Mouse (Mus musculus): ENCODE measurements at regions not wholly inside any gene's neighbourhood (a gene's known extent, or its start where the extent isn't known, plus 50 kb on each side); places are given as distances from the start of the nearest gene placed in this dataset.
A peak's percentile ranks its signal among the peaks of the same experiment; 100 is the strongest.

DNA sequence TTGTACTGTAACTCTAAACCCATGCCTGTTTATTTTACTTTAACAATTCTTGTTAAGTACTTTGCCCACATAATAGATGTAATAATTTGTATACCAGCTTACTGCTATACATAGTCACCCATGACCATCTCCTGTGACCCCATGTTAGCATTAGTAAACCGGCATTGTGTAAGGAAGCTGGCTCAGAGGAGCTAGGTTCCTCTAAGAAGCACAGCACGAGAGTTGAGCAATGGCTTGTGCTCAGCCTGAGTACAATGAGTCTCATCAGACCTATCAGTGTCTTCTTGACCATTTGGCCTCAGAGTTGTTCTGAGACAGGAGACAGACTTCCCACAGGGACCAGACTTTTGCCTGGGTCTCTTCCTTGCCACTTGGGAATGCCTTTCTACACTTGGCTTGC, 279.6 kb downstream of the Maf start:
- Histone ChIP-seq H3K27ac (ENCODE audit: low read depth, low read length) (no peak overlapping the region), H3K4me3 (ENCODE audit: low read depth, low read length) (no peak overlapping the region), H3K27me3 (replicated peaks; ENCODE audit: control insufficient read depth, insufficient read depth, low read length) (no peaks in the 10 kb centered on the region), H3K4me2 (replicated peaks; ENCODE audit: low read depth) (no peak overlapping the region), H3K36me3 (ENCODE audit: control insufficient read depth, insufficient read depth) (no peaks in the 10 kb centered on the region), H3K4me1 (replicated peaks; ENCODE audit: control insufficient read depth, insufficient read depth, low read length) (no peaks in the 10 kb centered on the region; the same call in 1 of the 2 replicates), H3K9ac (ENCODE audit: low read depth, low read length) (no peak overlapping the region), H3K9me3 (ENCODE audit: control insufficient read depth) (no peaks in the 10 kb centered on the region)
- ATAC-seq = no peak
- TF ChIP-seq CTCF (IDR thresholded peaks at IDR 0.05; ENCODE audit: low read depth) = no peak
- 67% methylated on average over 2 of the region's 2 CpGs for WGBS

DNA sequence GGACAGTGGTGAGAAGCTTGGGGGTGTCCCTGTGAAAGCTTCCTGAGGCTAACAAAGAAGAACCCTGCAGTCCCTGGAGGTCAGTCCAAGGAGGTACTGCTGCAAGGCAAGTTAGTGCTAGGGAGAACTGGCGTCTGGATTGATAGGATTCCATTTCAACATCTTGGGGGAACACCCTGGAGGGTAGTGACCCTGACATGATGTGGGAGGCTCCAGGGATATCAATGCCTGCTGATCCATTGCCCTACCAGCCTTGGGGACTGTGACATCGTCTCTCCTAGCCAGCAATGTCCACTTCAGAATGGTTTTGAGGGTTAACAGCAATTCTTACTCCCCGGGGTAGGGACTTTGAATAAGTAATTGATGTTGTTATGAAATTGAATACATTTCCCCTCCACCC, 280.1 kb downstream of the Maf start:
- 56% methylated on average over 3 of the region's 3 CpGs for WGBS
- no peaks in the 10 kb centered on the region for H3K9me3 ChIP-seq (ENCODE audit: control insufficient read depth)
- no peak for TF ChIP-seq CTCF (IDR thresholded peaks at IDR 0.05; ENCODE audit: low read depth)
- no peaks in the 10 kb centered on the region for H3K27me3 ChIP-seq (replicated peaks; ENCODE audit: control insufficient read depth, insufficient read depth, low read length)
- no peak overlapping the region for H3K4me3 ChIP-seq (ENCODE audit: low read depth, low read length)
- H3K9ac ChIP-seq (ENCODE audit: low read depth, low read length) = no peak overlapping the region
- no peak overlapping the region for H3K27ac ChIP-seq (ENCODE audit: low read depth, low read length)
- ATAC-seq = peak; percentile 53
- H3K4me1 ChIP-seq (replicated peaks; ENCODE audit: control insufficient read depth, insufficient read depth, low read length) = no peaks in the 10 kb centered on the region; the same call in 1 of the 2 replicates
- no peak overlapping the region for H3K4me2 ChIP-seq (replicated peaks; ENCODE audit: low read depth)
- no peaks in the 10 kb centered on the region for H3K36me3 ChIP-seq (ENCODE audit: control insufficient read depth, insufficient read depth)

- ATAC-seq = no peak
- H3K9me3 ChIP-seq (ENCODE audit: control insufficient read depth) = no peaks in the 10 kb centered on the region
- H3K36me3 ChIP-seq (ENCODE audit: control insufficient read depth, insufficient read depth) = no peaks in the 10 kb centered on the region
- H3K9ac ChIP-seq (ENCODE audit: low read depth, low read length) = no peak overlapping the region
- H3K4me2 ChIP-seq (replicated peaks; ENCODE audit: low read depth) = no peak overlapping the region
- no peaks in the 10 kb centered on the region; the same call in 1 of the 2 replicates for H3K4me1 ChIP-seq (replicated peaks; ENCODE audit: control insufficient read depth, insufficient read depth, low read length)
- H3K4me3 ChIP-seq (ENCODE audit: low read depth, low read length) = no peak overlapping the region
- WGBS = 65% methylated on average over 3 of the region's 3 CpGs
- TF ChIP-seq CTCF (IDR thresholded peaks at IDR 0.05; ENCODE audit: low read depth) = no peak
- H3K27me3 ChIP-seq (replicated peaks; ENCODE audit: control insufficient read depth, insufficient read depth, low read length) = no peaks in the 10 kb centered on the region
- H3K27ac ChIP-seq (ENCODE audit: low read depth, low read length) = no peak overlapping the region
Measured at GRCm38 (mm10) chr8:115426543-115426942, 281.1 kb downstream of the Maf start.

DNA sequence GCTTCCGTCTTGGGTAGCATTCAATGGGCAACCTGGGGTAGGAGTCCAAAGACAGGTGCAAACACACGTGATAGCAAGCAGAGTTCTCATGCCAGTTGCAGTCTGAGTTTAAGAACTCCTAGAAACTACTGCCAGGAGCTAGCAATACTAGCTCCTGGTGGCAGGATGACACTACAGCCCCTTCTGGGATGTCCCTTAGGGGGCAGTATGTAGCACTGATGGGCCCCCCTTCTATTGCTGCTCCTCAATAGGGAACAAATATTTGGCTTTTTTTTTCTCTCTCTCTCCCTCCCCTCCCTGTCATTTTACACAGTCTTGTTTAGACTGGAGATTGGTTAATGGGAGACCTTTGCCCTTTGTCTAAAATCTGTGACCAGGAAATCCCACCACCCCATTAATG, 282.2 kb downstream of the Maf start:
- Histone ChIP-seq H3K27ac (ENCODE audit: low read depth, low read length) (no peak overlapping the region), H3K9ac (ENCODE audit: low read depth, low read length) (no peak overlapping the region), H3K27me3 (replicated peaks; ENCODE audit: control insufficient read depth, insufficient read depth, low read length) (no peaks in the 10 kb centered on the region), H3K9me3 (ENCODE audit: control insufficient read depth) (no peaks in the 10 kb centered on the region), H3K4me3 (ENCODE audit: low read depth, low read length) (no peak overlapping the region), H3K4me2 (replicated peaks; ENCODE audit: low read depth) (no peak overlapping the region), H3K36me3 (ENCODE audit: control insufficient read depth, insufficient read depth) (no peaks in the 10 kb centered on the region), H3K4me1 (replicated peaks; ENCODE audit: control insufficient read depth, insufficient read depth, low read length) (no peaks in the 10 kb centered on the region; the same call in 1 of the 2 replicates)
- no peak for ATAC-seq
- peak; percentile 48 for TF ChIP-seq CTCF (IDR thresholded peaks at IDR 0.05; ENCODE audit: low read depth)
- WGBS = 45% methylated on average over 2 of the region's 2 CpGs

GRCm38 (mm10) chr8:115423682-115424081, 283.9 kb downstream of the Maf start:
- Histone ChIP-seq H3K27ac (ENCODE audit: low read depth, low read length) (no peak overlapping the region), H3K4me2 (replicated peaks; ENCODE audit: low read depth) (no peak overlapping the region), H3K27me3 (replicated peaks; ENCODE audit: control insufficient read depth, insufficient read depth, low read length) (no peaks in the 10 kb centered on the region), H3K9ac (ENCODE audit: low read depth, low read length) (no peak overlapping the region), H3K4me3 (ENCODE audit: low read depth, low read length) (no peak overlapping the region), H3K4me1 (replicated peaks; ENCODE audit: control insufficient read depth, insufficient read depth, low read length) (no peaks in the 10 kb centered on the region; the same call in 1 of the 2 replicates), H3K36me3 (ENCODE audit: control insufficient read depth, insufficient read depth) (no peaks in the 10 kb centered on the region), H3K9me3 (ENCODE audit: control insufficient read depth) (no peaks in the 10 kb centered on the region)
- WGBS = 82% methylated on average over 2 of the region's 2 CpGs
- TF ChIP-seq CTCF (IDR thresholded peaks at IDR 0.05; ENCODE audit: low read depth) = no peak
- ATAC-seq = no peak

DNA sequence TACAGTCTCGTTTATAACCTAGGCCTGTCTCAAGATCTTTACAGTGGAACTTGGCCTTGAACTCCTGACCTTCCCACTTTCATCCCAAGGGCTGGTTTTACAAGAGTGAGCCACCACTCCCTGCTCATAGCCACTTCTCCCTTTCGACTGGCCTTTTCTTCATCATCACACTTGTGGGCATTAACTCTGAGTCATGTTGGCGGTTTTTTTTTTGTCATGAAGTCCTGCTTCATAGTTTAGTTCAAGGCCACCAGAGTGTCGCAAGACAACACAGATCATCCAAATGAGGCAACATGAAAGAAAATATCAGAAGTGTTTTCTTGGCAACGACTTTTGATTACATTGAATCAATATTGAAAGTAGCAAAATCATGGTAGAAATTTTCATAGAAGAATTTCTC, 284.5 kb downstream of the Maf start:
- Histone ChIP-seq H3K9ac (ENCODE audit: low read depth, low read length) (no peak overlapping the region), H3K4me3 (ENCODE audit: low read depth, low read length) (no peak overlapping the region), H3K4me2 (replicated peaks; ENCODE audit: low read depth) (no peak overlapping the region), H3K4me1 (replicated peaks; ENCODE audit: control insufficient read depth, insufficient read depth, low read length) (no peaks in the 10 kb centered on the region; the same call in 1 of the 2 replicates), H3K27ac (ENCODE audit: low read depth, low read length) (no peak overlapping the region), H3K9me3 (ENCODE audit: control insufficient read depth) (no peaks in the 10 kb centered on the region), H3K27me3 (replicated peaks; ENCODE audit: control insufficient read depth, insufficient read depth, low read length) (no peaks in the 10 kb centered on the region), H3K36me3 (ENCODE audit: control insufficient read depth, insufficient read depth) (no peaks in the 10 kb centered on the region)
- ATAC-seq = no peak
- TF ChIP-seq CTCF (IDR thresholded peaks at IDR 0.05; ENCODE audit: low read depth) = no peak
- 74% methylated on average over 5 of the region's 5 CpGs for WGBS

- WGBS = 35% methylated on average over 3 of the region's 3 CpGs
- H3K36me3 ChIP-seq (ENCODE audit: control insufficient read depth, insufficient read depth) = no peaks in the 10 kb centered on the region
- no peaks in the 10 kb centered on the region; the same call in 1 of the 2 replicates for H3K4me1 ChIP-seq (replicated peaks; ENCODE audit: control insufficient read depth, insufficient read depth, low read length)
- H3K9me3 ChIP-seq (ENCODE audit: control insufficient read depth) = no peaks in the 10 kb centered on the region
- no peak overlapping the region; the same call in 1 of the 2 replicates for H3K4me2 ChIP-seq (replicated peaks; ENCODE audit: low read depth)
- H3K9ac ChIP-seq (ENCODE audit: low read depth, low read length) = no peak overlapping the region
- H3K27me3 ChIP-seq (replicated peaks; ENCODE audit: control insufficient read depth, insufficient read depth, low read length) = no peaks in the 10 kb centered on the region
- no peak overlapping the region for H3K4me3 ChIP-seq (ENCODE audit: low read depth, low read length)
- TF ChIP-seq CTCF (IDR thresholded peaks at IDR 0.05; ENCODE audit: low read depth) = no peak
- no peak for ATAC-seq
- no peak overlapping the region for H3K27ac ChIP-seq (ENCODE audit: low read depth, low read length)
Measured at GRCm38 (mm10) chr8:115420536-115420935, 287.1 kb downstream of the Maf start.

Measured in intestine, postnatal 0 days (tissue).